Mouse (Mus musculus) olfactory bulb, adult 2 months (tissue): ENCODE measurements around the gene Dpm2.

Experiments used
- CTCF ChIP-seq: fragments of 200-500 bp; IDR thresholded peaks from 2 replicates; pipeline ENCODE4 v1.5.1; 2012; ENCODE audit warnings: low read depth, mild to moderate bottlenecking, low read length, moderate library complexity; ENCODE audit not compliant: insufficient read depth
- POLR2A ChIP-seq: fragments of 200-500 bp; IDR thresholded peaks from 2 replicates; pipeline ENCODE4 v1.6.1; 2012; ENCODE audit warnings: mild to moderate bottlenecking, low read depth, low read length, moderate library complexity; ENCODE audit not compliant: insufficient read depth

DNA sequence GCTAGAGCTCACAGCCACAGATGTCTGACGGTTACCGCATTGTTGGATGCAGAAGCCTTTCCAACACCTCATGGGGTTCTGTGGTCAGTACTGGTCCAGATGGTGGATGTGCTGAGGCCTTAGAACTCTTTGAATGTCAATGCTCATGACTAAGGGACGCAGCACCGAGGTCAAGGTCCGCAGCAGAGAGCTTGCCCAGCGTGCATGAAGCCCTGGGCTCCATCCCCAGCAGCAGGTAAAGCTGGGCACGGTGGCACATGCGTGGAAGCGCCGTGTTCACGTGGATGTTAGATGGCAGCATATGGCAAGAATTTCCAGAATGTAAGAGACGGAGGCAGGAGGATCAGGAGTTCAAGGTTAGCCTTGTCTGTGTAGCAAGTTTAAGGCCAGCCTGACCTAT lies 44.8 kb upstream of the Dpm2 start:
- TF ChIP-seq CTCF, result no peak
- no peak for TF ChIP-seq POLR2A
